In the genomic region with DNA sequence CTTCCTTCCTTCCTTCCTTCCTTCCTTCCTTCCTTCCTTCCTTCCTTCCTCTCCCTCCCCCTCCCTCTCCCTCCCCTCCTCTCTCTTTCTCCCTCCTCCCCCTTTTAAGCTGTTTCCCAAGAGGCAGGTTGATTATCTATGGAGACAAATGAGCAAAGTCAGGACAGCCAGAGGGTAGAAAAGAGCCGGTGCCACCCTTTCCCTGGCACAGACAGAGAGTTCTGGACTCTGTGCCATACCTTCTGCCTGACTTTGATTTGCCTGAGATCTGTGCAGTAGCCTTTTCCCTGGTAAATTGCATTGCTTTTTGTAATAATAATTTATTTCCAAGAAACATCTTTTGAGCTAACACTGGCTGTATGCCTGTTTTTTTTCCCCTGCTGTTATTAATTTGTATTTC, we compare ENCODE assay signal across 14 mouse cellular contexts. TPM values are rescaled to one million over a fixed set of nuclear protein-coding genes. Genes with fewer than 3 reads are reported as not detected.
DNase-seq lines count a peak whose midpoint lies in the region; ATAC-seq and TF ChIP-seq lines count a peak whose summit lies in the region.
"Had no signal": no experiment of that assay in that cellular context is flagged by ENCODE, and none has a peak within 500 bp of the region (broad histone marks: within the 10 kb centered on the region; RNA-seq: fewer than 3 reads in every experiment).

No protein-coding gene starts in this region.

- no peak overlapping the region for H3K4me2 ChIP-seq in midbrain, embryonic 11.5 days
- H3K4me2 ChIP-seq in hindbrain, embryonic 15.5 days, result 0 out of 2 replicates have a peak overlapping the region, but pooled peaks have one; percentile 32

- TF ChIP-seq EP300 in heart, adult 2 months (IDR thresholded peaks at IDR 0.05; ENCODE audit: insufficient read depth, low read depth, low read length), result no peak

- H3K79me2 ChIP-seq in heart, adult 2 months (replicated peaks; ENCODE audit: control insufficient read depth, insufficient read depth, low read length), result no peaks in the 10 kb centered on the region

- H3K36me3 ChIP-seq in heart, adult 2 months (ENCODE audit: control insufficient read depth, insufficient read depth, low read length), result no peaks in the 10 kb centered on the region
- H3K36me3 ChIP-seq in midbrain, embryonic 10.5 days, result no peaks in the 10 kb centered on the region
- H3K36me3 ChIP-seq in midbrain, embryonic 11.5 days (ENCODE audit: control insufficient read depth, insufficient read depth, low read length), result no peaks in the 10 kb centered on the region
- no peaks in the 10 kb centered on the region for H3K36me3 ChIP-seq in hindbrain, embryonic 15.5 days
- H3K36me3 ChIP-seq: heart, embryonic 15.5 days had no signal

- no peak for TF ChIP-seq POLR2A in heart, adult 2 months (IDR thresholded peaks at IDR 0.05; ENCODE audit: insufficient read depth, low read depth, low read length)

- no peak for DNase-seq in heart, adult 2 months
- no peak for DNase-seq in heart, postnatal 25 days (ENCODE audit: low spot score)
- DNase-seq in midbrain, embryonic 10.5 days (ENCODE audit: low spot score), result no peak
- no peak for DNase-seq in midbrain, embryonic 11.5 days (ENCODE audit: low spot score, missing footprints)
- no peak for DNase-seq in thymus, postnatal 4 days
- no peak for DNase-seq in T-cell, adult 2 months (ENCODE audit: low spot score)
- DNase-seq: adrenal gland, adult 2 months; kidney, postnatal 36 days had no signal

- no peak for TF ChIP-seq CTCF in heart, adult 2 months (IDR thresholded peaks at IDR 0.05)

- H3K4me3 ChIP-seq in heart, adult 2 months, result no peak overlapping the region
- H3K4me3 ChIP-seq in midbrain, embryonic 10.5 days, result no peak overlapping the region
- no peak overlapping the region for H3K4me3 ChIP-seq in midbrain, embryonic 11.5 days (ENCODE audit: low read depth, low read length)
- H3K4me3 ChIP-seq in hindbrain, embryonic 15.5 days, result no peak overlapping the region
- H3K4me3 ChIP-seq: heart, embryonic 15.5 days had no signal

- H3K27ac ChIP-seq in heart, adult 2 months, result peak overlapping the region; percentile 66
- H3K27ac ChIP-seq in midbrain, embryonic 10.5 days (replicated peaks), result peak overlapping the region; percentile 72; the same call in 1 of the 2 replicates
- no peak overlapping the region for H3K27ac ChIP-seq in midbrain, embryonic 11.5 days (ENCODE audit: low read depth, low read length)
- peak overlapping the region; percentile 68; the same call in 1 of the 2 replicates for H3K27ac ChIP-seq in hindbrain, embryonic 15.5 days (replicated peaks)
- H3K27ac ChIP-seq: heart, embryonic 15.5 days had no signal

- peaks cover 5% of the 10 kb centered on the region for H3K4me1 ChIP-seq in heart, adult 2 months (ENCODE audit: control insufficient read depth, insufficient read depth, low read length)
- H3K4me1 ChIP-seq in midbrain, embryonic 10.5 days, result peaks cover 22% of the 10 kb centered on the region
- H3K4me1 ChIP-seq in midbrain, embryonic 11.5 days (ENCODE audit: control insufficient read depth, insufficient read depth, low read length), result peaks cover 7% of the 10 kb centered on the region; the same call in 1 of the 2 replicates
- H3K4me1 ChIP-seq in hindbrain, embryonic 15.5 days (replicated peaks), result peaks cover 4% of the 10 kb centered on the region; the same call in 1 of the 2 replicates

- no peaks in the 10 kb centered on the region for H3K9me3 ChIP-seq in midbrain, embryonic 10.5 days (replicated peaks)
- H3K9me3 ChIP-seq in midbrain, embryonic 11.5 days (ENCODE audit: control insufficient read depth, low read length), result no peaks in the 10 kb centered on the region
- H3K9me3 ChIP-seq in hindbrain, embryonic 15.5 days, result no peaks in the 10 kb centered on the region
- H3K9me3 ChIP-seq: heart, embryonic 15.5 days had no signal

- H3K27me3 ChIP-seq in heart, adult 2 months (ENCODE audit: control insufficient read depth, insufficient read depth, low read length), result no peaks in the 10 kb centered on the region
- H3K27me3 ChIP-seq in midbrain, embryonic 10.5 days (ENCODE audit: low read depth, poor library complexity, severe bottlenecking), result no peaks in the 10 kb centered on the region
- no peaks in the 10 kb centered on the region for H3K27me3 ChIP-seq in midbrain, embryonic 11.5 days (ENCODE audit: control insufficient read depth, insufficient read depth, low read length)
- no peaks in the 10 kb centered on the region for H3K27me3 ChIP-seq in hindbrain, embryonic 15.5 days
- H3K27me3 ChIP-seq: heart, embryonic 15.5 days had no signal

- intact Hi-C loops in heart, adult 2 months (cut with DNase I), result loop anchor here (2.0 kb wide), 1 partner anchor 40 kb away; no protein-coding TSS in a partner anchor
- intact Hi-C loops in heart, postnatal 25 days (cut with DNase I), result no loop called here

- 17% methylated on average over 1 of the region's 1 CpGs for WGBS in heart, adult 2 months
- WGBS in midbrain, embryonic 10.5 days, result 18% methylated on average over 1 of the region's 1 CpGs
- 11% methylated on average over 1 of the region's 1 CpGs for WGBS in midbrain, embryonic 11.5 days
- 0% methylated on average over 1 of the region's 1 CpGs for WGBS in hindbrain, embryonic 15.5 days

- ATAC-seq in midbrain, embryonic 11.5 days (ENCODE audit: low FRiP score), result no peak
- ATAC-seq in hindbrain, embryonic 15.5 days (ENCODE audit: low FRiP score, low read depth), result peak; percentile 79; the same call in 1 of the 2 replicates
- ATAC-seq: intestine, embryonic 16.5 days had no signal

- no peak overlapping the region for H3K9ac ChIP-seq in heart, adult 2 months (ENCODE audit: low read depth, low read length)
- H3K9ac ChIP-seq in midbrain, embryonic 11.5 days (ENCODE audit: low read length), result no peak overlapping the region
- H3K9ac ChIP-seq in hindbrain, embryonic 15.5 days, result no peak overlapping the region
- H3K9ac ChIP-seq: heart, embryonic 15.5 days had no signal

RNA-seq across cellular contexts. Expression of gene Pnp2, which starts 13.2 kb away (rescaled TPM):
- total RNA-seq in heart, adult 2 months (2021), result under 1 TPM; 0.52 to 0.75 TPM
- polyA plus RNA-seq in heart, adult 2 months (2012; rRNA removed), result 0.53 and 1.1 TPM in 2 replicates
- under 1 TPM; 0.61 to 0.75 TPM for total RNA-seq in heart, postnatal 25 days (2021)
- 0.15 and 0.78 TPM in 2 replicates for polyA plus RNA-seq in midbrain, embryonic 10.5 days (2016; fragmentation: Nextera tagmentation; extraction: Ambion mirVana)
- 0.55 and 0.57 TPM in 2 replicates for polyA plus RNA-seq in midbrain, embryonic 11.5 days (2014; fragmentation: Nextera tagmentation; extraction: Ambion mirVana)
- polyA plus RNA-seq in hindbrain, embryonic 15.5 days (2015; fragmentation: Nextera tagmentation; extraction: Ambion mirVana), result 0.79 and 0.82 TPM in 2 replicates
- polyA plus RNA-seq: stomach, embryonic 14.5 days had no signal

RNA-seq across cellular contexts. Expression of gene Gm49342, which starts 24.7 kb away (rescaled TPM):
- total RNA-seq in heart, adult 2 months (2021), result 10 to 100 TPM; 11.3 to 12.1 TPM
- 13.4 and 23.4 TPM in 2 replicates for polyA plus RNA-seq in heart, adult 2 months (2012; rRNA removed)
- total RNA-seq in heart, postnatal 25 days (2021), result 10 to 100 TPM; 12.6 TPM
- not detected in 2 replicates for polyA plus RNA-seq in midbrain, embryonic 10.5 days (2016; fragmentation: Nextera tagmentation; extraction: Ambion mirVana)
- not detected in 2 replicates for polyA plus RNA-seq in midbrain, embryonic 11.5 days (2014; fragmentation: Nextera tagmentation; extraction: Ambion mirVana)
- not detected in 2 replicates for polyA plus RNA-seq in hindbrain, embryonic 15.5 days (2015; fragmentation: Nextera tagmentation; extraction: Ambion mirVana)
- polyA plus RNA-seq: heart, embryonic 15.5 days; intestine, embryonic 16.5 days; liver, embryonic 11.5 days; lung, embryonic 16.5 days; stomach, embryonic 14.5 days had no signal

RNA-seq across cellular contexts. Expression of gene Pnp, which starts 38.2 kb away (rescaled TPM):
- total RNA-seq in heart, adult 2 months (2021), result 10 to 100 TPM; 14.4 to 18.1 TPM
- polyA plus RNA-seq in heart, adult 2 months (2012; rRNA removed), result 17.2 and 25.4 TPM in 2 replicates
- total RNA-seq in heart, postnatal 25 days (2021), result 10 to 100 TPM; 12.2 to 13.5 TPM
- 73.9 and 85.1 TPM in 2 replicates for polyA plus RNA-seq in midbrain, embryonic 10.5 days (2016; fragmentation: Nextera tagmentation; extraction: Ambion mirVana)
- polyA plus RNA-seq in midbrain, embryonic 11.5 days (2014; fragmentation: Nextera tagmentation; extraction: Ambion mirVana), result 73.6 and 76.3 TPM in 2 replicates
- polyA plus RNA-seq in hindbrain, embryonic 15.5 days (2015; fragmentation: Nextera tagmentation; extraction: Ambion mirVana), result 22.1 and 25.5 TPM in 2 replicates

RNA-seq across cellular contexts. Expression of gene Pip4p1, which starts 38.4 kb away (rescaled TPM):
- total RNA-seq in heart, adult 2 months (2021), result 10 to 100 TPM; 18.6 to 27.8 TPM
- 30.5 and 54.4 TPM in 2 replicates for polyA plus RNA-seq in heart, adult 2 months (2012; rRNA removed)
- 10 to 100 TPM; 21.1 to 23.6 TPM for total RNA-seq in heart, postnatal 25 days (2021)
- polyA plus RNA-seq in midbrain, embryonic 10.5 days (2016; fragmentation: Nextera tagmentation; extraction: Ambion mirVana), result 50.4 and 55.6 TPM in 2 replicates
- 48.4 and 59.0 TPM in 2 replicates for polyA plus RNA-seq in midbrain, embryonic 11.5 days (2014; fragmentation: Nextera tagmentation; extraction: Ambion mirVana)
- 92.4 and 107 TPM in 2 replicates for polyA plus RNA-seq in hindbrain, embryonic 15.5 days (2015; fragmentation: Nextera tagmentation; extraction: Ambion mirVana)

RNA-seq across cellular contexts. Expression of gene Rnase10, which starts 38.5 kb away (rescaled TPM):
- under 1 TPM in 1 of 2 experiments, not detected in 1; 0.61 TPM for total RNA-seq in heart, adult 2 months (2021)
- polyA plus RNA-seq in heart, adult 2 months (2012; rRNA removed), result 0.21 and 0.38 TPM in 2 replicates
- under 1 TPM in 1 of 2 experiments, not detected in 1; 0.39 TPM for total RNA-seq in heart, postnatal 25 days (2021)
- polyA plus RNA-seq in midbrain, embryonic 10.5 days (2016; fragmentation: Nextera tagmentation; extraction: Ambion mirVana), result not detected in 2 replicates
- polyA plus RNA-seq in midbrain, embryonic 11.5 days (2014; fragmentation: Nextera tagmentation; extraction: Ambion mirVana), result not detected in 2 replicates
- not detected in 2 replicates for polyA plus RNA-seq in hindbrain, embryonic 15.5 days (2015; fragmentation: Nextera tagmentation; extraction: Ambion mirVana)
- polyA plus RNA-seq: adrenal gland, adult 2 months; liver, embryonic 11.5 days; stomach, embryonic 14.5 days had no signal

Comparison
In these comparisons a context has a peak if more than half of its experiments do, and no peak if none do; other contexts are left out.
1. RNA of gene Gm49342, which starts 24.7 kb away (polyA plus RNA-seq): 13.4 to 23.4 TPM in heart, adult 2 months; not detected in midbrain, embryonic 10.5 days, not detected in midbrain, embryonic 11.5 days and not detected in hindbrain, embryonic 15.5 days; every median in the first group is over 10 times any median in the second.